Comparison of ENCODE assay signal across 8 mouse cellular contexts in genomic region chr3:86548091-86549015, GRCm38 (mm10). TPM values are rescaled to one million over a fixed set of nuclear protein-coding genes. Genes with fewer than 3 reads are reported as not detected.
DNase-seq lines count a peak whose midpoint lies in the region; ATAC-seq lines count a peak whose summit lies in the region.

Gene Mab21l2, minus strand, starts transcription at chr3:86548629.

- ATAC-seq in kidney, embryonic 14.5 days (ENCODE audit: low FRiP score, low TSS enrichment) = peak; percentile 64
- peak; percentile 89 for ATAC-seq in limb, embryonic 13.5 days (ENCODE audit: low FRiP score, low read depth)

- 6% methylated on average over 25 of the region's 25 CpGs for WGBS in kidney, embryonic 14.5 days
- under 1% methylated on average over 25 of the region's 25 CpGs for WGBS in limb, embryonic 13.5 days

- no peak for DNase-seq in kidney, adult 11 months
- DNase-seq in adrenal gland, adult 8-10 months = no peak
- peak; percentile 75 for DNase-seq in fibroblast of lung, adult 2 months (ENCODE audit: low read depth)
- peak; percentile 98 for DNase-seq in retina, postnatal 1 day
- no peak for DNase-seq in urinary bladder, postnatal 4 days (ENCODE audit: low spot score in 2 of 2)
- DNase-seq in urinary bladder, postnatal 36 days (ENCODE audit: low spot score in 2 of 2) = no peak

- peaks cover 7% of the 10 kb centered on the region; the same call in 1 of the 2 replicates for H3K4me1 ChIP-seq in kidney, embryonic 14.5 days (ENCODE audit: control insufficient read depth, insufficient read depth, low read length)
- peaks cover 24% of the 10 kb centered on the region for H3K4me1 ChIP-seq in limb, embryonic 13.5 days

- H3K9me3 ChIP-seq in kidney, embryonic 14.5 days (ENCODE audit: control insufficient read depth, low read length) = no peaks in the 10 kb centered on the region
- H3K9me3 ChIP-seq in limb, embryonic 13.5 days = no peaks in the 10 kb centered on the region

- H3K9ac ChIP-seq in kidney, embryonic 14.5 days (ENCODE audit: low read depth, low read length) = peak within 1 kb of the TSS; percentile 5; the same call in 1 of the 2 replicates
- peak within 1 kb of the TSS; percentile 99 for H3K9ac ChIP-seq in limb, embryonic 13.5 days

- H3K27ac ChIP-seq in kidney, embryonic 14.5 days (ENCODE audit: low read depth, low read length) = no peak within 1 kb of the TSS
- H3K27ac ChIP-seq in limb, embryonic 13.5 days = peak within 1 kb of the TSS; percentile 99

- H3K27me3 ChIP-seq in kidney, embryonic 14.5 days (ENCODE audit: control insufficient read depth, insufficient read depth, low read length) = peaks cover 48% of the 10 kb centered on the region
- peaks cover 4% of the 10 kb centered on the region for H3K27me3 ChIP-seq in limb, embryonic 13.5 days

- peak within 1 kb of the TSS; percentile 35 for H3K4me2 ChIP-seq in kidney, embryonic 14.5 days (replicated peaks; ENCODE audit: low read depth, low read length)
- peak within 1 kb of the TSS; percentile 80 for H3K4me2 ChIP-seq in limb, embryonic 13.5 days (replicated peaks)

- peak within 1 kb of the TSS; percentile 24 for H3K4me3 ChIP-seq in kidney, embryonic 14.5 days (ENCODE audit: low read length)
- H3K4me3 ChIP-seq in limb, embryonic 13.5 days = peak within 1 kb of the TSS; percentile 75

- no peaks in the 10 kb centered on the region for H3K36me3 ChIP-seq in kidney, embryonic 14.5 days (ENCODE audit: control insufficient read depth, insufficient read depth, low read length)
- no peaks in the 10 kb centered on the region for H3K36me3 ChIP-seq in limb, embryonic 13.5 days

RNA-seq across cellular contexts. Expression of gene Mab21l2, which starts in this region (rescaled TPM):
- polyA plus RNA-seq in kidney, embryonic 14.5 days (2014; fragmentation: Nextera tagmentation; extraction: Ambion mirVana) = 0.30 and 0.34 TPM in 2 replicates
- 10 to 100 TPM in 3 of 4 experiments, 1 to 10 TPM in 1; 9.7 to 19.0 (median 15.5) TPM for total RNA-seq in adrenal gland, adult 8-10 months (2022)
- 92.9 and 96.3 TPM in 2 replicates for polyA plus RNA-seq in limb, embryonic 13.5 days (2015; fragmentation: Nextera tagmentation; extraction: Ambion mirVana)

Comparison
In these comparisons a context has a peak if more than half of its experiments do, and no peak if none do; other contexts are left out.
1. RNA of gene Mab21l2 (polyA plus RNA-seq): 92.9 to 96.3 TPM in limb, embryonic 13.5 days; 0.30 to 0.34 TPM in kidney, embryonic 14.5 days; every median in the first group is over 10 times any median in the second.
2. Peak in ATAC-seq, H3K4me3 ChIP-seq, H3K9ac ChIP-seq and H3K4me2 ChIP-seq in kidney, embryonic 14.5 days; RNA of the gene not detected or under 1 TPM.
3. DNase-seq: peak in fibroblast of lung, adult 2 months (single experiment) and retina, postnatal 1 day (single experiment); none in kidney, adult 11 months (single experiment), adrenal gland, adult 8-10 months (single experiment), urinary bladder, postnatal 4 days (0 of 2) and urinary bladder, postnatal 36 days (0 of 2).